24 mouse cellular contexts compared by ENCODE assay signal in the genomic region with DNA sequence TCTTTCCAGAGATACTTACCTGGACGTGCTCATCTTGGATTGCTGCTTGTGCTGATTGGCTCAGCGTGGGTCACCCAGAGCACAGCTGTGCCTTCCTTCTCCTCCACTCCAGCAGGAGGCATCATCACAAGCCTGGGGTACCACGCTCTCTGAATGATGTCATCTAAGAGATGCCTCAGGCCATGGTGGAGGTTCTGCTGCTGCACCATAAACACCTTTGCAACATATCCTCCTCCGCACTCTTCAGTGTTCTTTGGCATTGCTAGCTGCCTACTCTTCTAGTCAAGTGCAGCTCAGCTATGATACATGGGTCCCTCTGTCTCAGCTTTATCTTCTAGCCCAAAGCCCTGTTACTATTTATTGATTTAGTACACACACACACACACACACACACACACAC.
DNase-seq lines count a peak whose midpoint lies in the region; ATAC-seq and TF ChIP-seq lines count a peak whose summit lies in the region.
"Had no signal": no experiment of that assay in that cellular context is flagged by ENCODE, and none has a peak within 500 bp of the region (broad histone marks: within the 10 kb centered on the region; RNA-seq: fewer than 3 reads in every experiment).

No protein-coding gene starts in this region.

- CTCF ChIA-PET in Patski (lab: Charles Lee), result no interaction called here

- H3K27ac ChIP-seq in layer of hippocampus, adult 2 months, result peak overlapping the region; percentile 32; the same call in 1 of the 2 replicates
- H3K27ac ChIP-seq: heart, embryonic 13.5 days; hindbrain, embryonic 14.5 days; hindbrain, postnatal 0 days had no signal

- no peak overlapping the region for H3K4me3 ChIP-seq in layer of hippocampus, adult 2 months
- H3K4me3 ChIP-seq: heart, embryonic 13.5 days had no signal

- ATAC-seq in frontal cortex, adult (ENCODE audit: low TSS enrichment), result peak; percentile 66
- ATAC-seq in Patski, result peak; percentile 21
- ATAC-seq: forebrain, embryonic 14.5 days; forebrain, postnatal 0 days; hindbrain, postnatal 0 days; inflammation-experienced regulatory T-cells, adult 6 months had no signal

- TF ChIP-seq CTCF in layer of hippocampus, adult 2 months (conservative IDR thresholded peaks at IDR 0.05), result no peak
- TF ChIP-seq CTCF in Patski (IDR thresholded peaks at IDR 0.05), result no peak

- no peaks in the 10 kb centered on the region for H3K27me3 ChIP-seq in Patski
- H3K27me3 ChIP-seq: heart, embryonic 13.5 days had no signal

- no peak for DNase-seq in frontal cortex, postnatal 36 days (ENCODE audit: low spot score in 2 of 2)
- no peak for DNase-seq in layer of hippocampus, adult 2 months (ENCODE audit: low spot score in 2 of 2)
- no peak for DNase-seq in layer of hippocampus, adult 9-10 months (ENCODE audit: low spot score)
- no peak for DNase-seq in Patski (ENCODE audit: low read depth, low spot score)
- peak; percentile 42 for DNase-seq in gonadal fat pad, adult 2 months (ENCODE audit: low read depth)
- DNase-seq in cerebellum, postnatal 4 days (ENCODE audit: low spot score in 2 of 2), result no peak
- DNase-seq: adrenal gland, adult 2 months; adrenal gland, postnatal 14 days; cerebellum, adult 11-12 months; cerebellum, adult 8-10 months; cerebellum, postnatal 10 days; cerebellum, postnatal 36 days; forebrain, postnatal 0 days; gastrocnemius, postnatal 10 days; gastrocnemius, postnatal 36 days; heart, adult 18-20 months; heart, postnatal 14 days; heart, postnatal 4 days had no signal

- POLR2A ChIA-PET in Patski (lab: Charles Lee), result no interaction called here

- in situ Hi-C loops in Patski (cut with MboI; ENCODE audit: low pct_unique_long_range_greater_than_20kb), result no loop called here
